Mouse (Mus musculus): ENCODE measurements around the gene Plcxd1. TPM values are rescaled to one million over a fixed set of nuclear protein-coding genes. Genes with fewer than 3 reads are reported as not detected.
"Not testable (repeated sequence)": the region's sequence is repeated elsewhere in the genome, so short reads cannot be mapped to it uniquely, and the experiment has no call there.

Plcxd1 gene
- total and polyA plus RNA-seq, 3 experiments = 0.64 to 1.3 TPM; not detected in 1

DNA sequence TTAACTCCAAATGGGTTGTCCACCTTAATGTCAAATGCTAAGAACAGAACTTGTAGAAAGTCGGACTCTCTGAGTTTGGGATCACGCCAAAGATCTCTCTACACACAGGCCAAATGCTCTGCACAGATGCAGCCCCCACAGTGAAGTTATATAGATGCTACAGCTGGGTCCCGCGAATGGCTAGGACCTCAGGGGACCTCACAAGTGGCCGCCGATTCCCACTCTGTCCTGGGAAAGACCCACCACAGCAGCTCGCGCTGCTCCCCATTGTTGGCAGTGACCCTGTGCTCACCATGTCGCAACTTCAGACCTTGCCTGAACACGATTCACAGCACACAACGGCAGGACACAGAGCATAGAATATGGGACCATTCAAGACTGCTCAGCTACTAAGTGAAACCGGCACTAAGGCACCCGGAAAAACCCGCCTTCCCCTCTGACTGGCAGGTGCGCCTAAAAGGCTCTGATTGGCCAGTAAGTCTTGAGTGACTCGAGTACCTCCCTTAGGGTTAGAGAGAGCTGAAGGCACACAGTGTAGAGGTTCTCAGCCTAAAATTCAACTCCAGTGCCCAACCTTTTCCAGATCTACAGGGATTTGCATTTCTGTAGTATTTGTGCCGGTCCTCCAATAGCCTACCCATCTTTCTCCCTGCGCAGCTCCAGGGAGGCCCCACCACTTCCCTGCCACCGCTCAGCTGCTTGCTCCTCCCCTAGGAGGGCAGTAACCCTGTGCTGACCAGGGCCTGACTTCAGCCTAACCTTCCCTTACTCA, 41.9 kb upstream of the Plcxd1 start (continued):
- TF ChIP-seq MYC (IDR thresholded peaks at IDR 0.05; ENCODE audit: low read depth, low read length) (no peak), SMC3 (IDR thresholded peaks at IDR 0.05; ENCODE audit: low read depth, low read length) (no peak), ZC3H11A (IDR thresholded peaks at IDR 0.05; ENCODE audit: low read depth, low read length) (no peak), MEF2A (IDR thresholded peaks at IDR 0.05; ENCODE audit: borderline replicate concordance, low read depth, low read length) (no peak), POLR2AphosphoS2 (IDR thresholded peaks at IDR 0.05; ENCODE audit: low read depth, low read length) (no peak), USF1 (IDR thresholded peaks at IDR 0.05; ENCODE audit: low read depth, low read length) (no peak), UBTF (IDR thresholded peaks at IDR 0.05; ENCODE audit: low read depth, low read length) (no peak), PAX5 (IDR thresholded peaks at IDR 0.05; ENCODE audit: low read length) (no peak), MAX (IDR thresholded peaks at IDR 0.05; ENCODE audit: low read length) (no peak), GABPA (IDR thresholded peaks at IDR 0.05; ENCODE audit: insufficient replicate concordance, low read depth, low read length) (no peak), ETS1 (conservative IDR thresholded peaks at IDR 0.05; ENCODE audit: low read depth, low read length) (no peak), JUND (conservative IDR thresholded peaks at IDR 0.05; ENCODE audit: low read depth, low read length) (no peak), CHD1 (IDR thresholded peaks at IDR 0.05; ENCODE audit: low read depth, low read length) (no peak), JUN (IDR thresholded peaks at IDR 0.05; ENCODE audit: insufficient read depth, low read depth, low read length) (no peak), CTCF (conservative IDR thresholded peaks at IDR 0.05 in 1 of 2, IDR thresholded peaks at IDR 0.05 in 1 of 2; ENCODE audit: low read depth in 2 of 2, low read length in 2 of 2) (no peak), MAFK (IDR thresholded peaks at IDR 0.05; ENCODE audit: insufficient replicate concordance, low read length) (no peak)

DNA sequence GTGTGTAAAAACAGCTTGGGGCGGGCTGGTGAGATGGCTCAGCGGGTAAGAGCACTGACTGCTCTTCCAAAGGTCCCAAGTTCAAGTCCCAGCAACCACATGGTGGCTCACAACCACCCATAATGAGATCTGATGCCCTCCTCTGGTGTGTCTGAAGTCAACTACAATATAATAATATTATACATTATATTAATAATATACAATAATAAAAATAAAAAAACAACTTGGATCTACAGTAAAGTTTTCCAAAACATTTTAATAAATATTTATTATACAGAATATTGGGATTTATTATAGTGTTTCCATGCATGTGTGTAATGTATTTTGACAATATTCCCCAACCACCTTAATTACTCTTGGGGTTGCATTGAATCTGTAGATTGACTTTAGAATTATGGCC, 27.4 kb upstream of the Plcxd1 start, which contains the start of gene Gm17655:
Gene Gm17655, minus strand, starts transcription at position 101 of the 400 bp plus-strand sequence.
- H3K4me2 ChIP-seq (ENCODE audit: insufficient read depth, low read depth, poor library complexity, severe bottlenecking); H3K9ac ChIP-seq (ENCODE audit: insufficient read depth, low read depth); H3K79me2 ChIP-seq (replicated peaks; ENCODE audit: control insufficient read depth, extremely low read depth, insufficient read depth, poor library complexity, severe bottlenecking); H3K27ac ChIP-seq (ENCODE audit: insufficient read depth, low read depth); H3K27me3 ChIP-seq (replicated peaks); in situ Hi-C loops (cut with MboI; ENCODE audit: low pct_ligation_motif_present, low pct_unique_long_range_greater_than_20kb, low sequenced_read_pairs); DNase-seq (ENCODE audit: extremely low read depth); H3K4me1 ChIP-seq (ENCODE audit: control insufficient read depth in 1 of 2, insufficient read depth in 2 of 2); H3K4me3 ChIP-seq (replicated peaks in 1 of 3; ENCODE audit: low read depth in 2 of 3, low read length in 2 of 3, poor library complexity in 1 of 3); dilution Hi-C loops (cut with MboI; ENCODE audit: extremely low pct_ligation_motif_present, extremely low pct_unique_long_range_greater_than_20kb, low sequenced_read_pairs): not testable (repeated sequence)
- Histone ChIP-seq H3K9me3 (replicated peaks; ENCODE audit: low read length) (peaks cover 12% of the 10 kb centered on the region), H3K36me3 (replicated peaks in 1 of 2; ENCODE audit: control insufficient read depth in 1 of 2, insufficient read depth in 1 of 2, low read length in 1 of 2) (peaks cover under 1 to 13% of the 10 kb centered on the region in 2 experiments)

DNA sequence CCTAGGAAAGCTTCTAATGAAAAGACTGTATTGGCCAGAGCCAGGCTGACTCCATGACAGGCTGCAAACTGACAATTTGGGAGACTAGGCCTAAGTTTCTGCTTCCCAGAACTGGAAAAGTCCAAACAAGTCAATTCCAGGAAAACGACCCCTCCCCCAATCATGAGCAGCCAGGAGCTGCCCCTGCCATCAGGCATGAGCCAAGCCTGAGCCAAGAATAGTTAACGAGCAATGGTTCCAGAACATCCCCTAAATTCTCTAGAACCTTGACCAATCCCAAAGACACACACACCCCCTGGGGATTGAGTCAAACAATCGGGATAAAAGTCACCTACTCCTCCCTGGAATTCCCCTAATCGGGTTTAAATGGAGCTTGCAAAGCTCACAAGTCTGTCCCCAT, 16.8 kb upstream of the Plcxd1 start:
- in situ Hi-C loops (cut with MboI; ENCODE audit: low pct_ligation_motif_present, low pct_unique_long_range_greater_than_20kb, low sequenced_read_pairs) = no loop called here
- DNase-seq (ENCODE audit: extremely low read depth) = no peak
- H3K9me3 ChIP-seq (replicated peaks; ENCODE audit: low read length) = peaks cover 14% of the 10 kb centered on the region

More for the DNA sequence above, 16.8 kb upstream of the Plcxd1 start:
- TF ChIP-seq KAT2A (IDR thresholded peaks at IDR 0.05; ENCODE audit: insufficient replicate concordance, low read length) (no peak), ELF1 (IDR thresholded peaks at IDR 0.05; ENCODE audit: low read depth, low read length) (no peak), POLR2A (IDR thresholded peaks at IDR 0.05; ENCODE audit: low read depth, low read length) (no peak), MYC (IDR thresholded peaks at IDR 0.05; ENCODE audit: low read depth, low read length) (no peak), EP300 (IDR thresholded peaks at IDR 0.05; ENCODE audit: low read length) (no peak), TBP (conservative IDR thresholded peaks at IDR 0.05; ENCODE audit: low read depth, low read length) (no peak), GABPA (IDR thresholded peaks at IDR 0.05; ENCODE audit: insufficient replicate concordance, low read depth, low read length) (no peak), ZNF384 (IDR thresholded peaks at IDR 0.05; ENCODE audit: low read depth, low read length) (no peak), SMC3 (IDR thresholded peaks at IDR 0.05; ENCODE audit: low read depth, low read length) (no peak), NRF1 (IDR thresholded peaks at IDR 0.05; ENCODE audit: low read depth, low read length) (no peak), ZKSCAN1 (IDR thresholded peaks at IDR 0.05; ENCODE audit: borderline replicate concordance, low read depth, low read length) (no peak), BHLHE40 (IDR thresholded peaks at IDR 0.05; ENCODE audit: low read depth, low read length) (no peak), JUND (conservative IDR thresholded peaks at IDR 0.05; ENCODE audit: low read depth, low read length) (no peak), ZMIZ1 (IDR thresholded peaks at IDR 0.05; ENCODE audit: low read depth, low read length) (no peak), USF2 (conservative IDR thresholded peaks at IDR 0.05; ENCODE audit: low read depth, low read length) (no peak), MAFK (IDR thresholded peaks at IDR 0.05; ENCODE audit: insufficient replicate concordance, low read length) (no peak), SIN3A (IDR thresholded peaks at IDR 0.05; ENCODE audit: low read length) (no peak)
- peaks cover 14 to 33% of the 10 kb centered on the region in 2 experiments for H3K36me3 ChIP-seq (replicated peaks in 1 of 2; ENCODE audit: control insufficient read depth in 1 of 2, insufficient read depth in 1 of 2, low read length in 1 of 2)
- no peaks in the 10 kb centered on the region for H3K4me1 ChIP-seq (ENCODE audit: control insufficient read depth in 1 of 2, insufficient read depth in 2 of 2)
- no peaks in the 10 kb centered on the region for H3K27me3 ChIP-seq (replicated peaks)
- no peak overlapping the region for H3K4me3 ChIP-seq (replicated peaks in 1 of 3; ENCODE audit: low read depth in 2 of 3, low read length in 2 of 3, poor library complexity in 1 of 3)
- H3K27ac ChIP-seq (ENCODE audit: insufficient read depth, low read depth) = no peak overlapping the region
- dilution Hi-C loops (cut with MboI; ENCODE audit: extremely low pct_ligation_motif_present, extremely low pct_unique_long_range_greater_than_20kb, low sequenced_read_pairs) = no loop called here
- H3K9ac ChIP-seq (ENCODE audit: insufficient read depth, low read depth) = no peak overlapping the region
- no peaks in the 10 kb centered on the region for H3K79me2 ChIP-seq (replicated peaks; ENCODE audit: control insufficient read depth, extremely low read depth, insufficient read depth, poor library complexity, severe bottlenecking)
- no peak overlapping the region for H3K4me2 ChIP-seq (ENCODE audit: insufficient read depth, low read depth, poor library complexity, severe bottlenecking)
